Mouse (Mus musculus): Measurements from ENCODE around the gene Cdk2ap2.

The Cdk2ap2 gene

DNA sequence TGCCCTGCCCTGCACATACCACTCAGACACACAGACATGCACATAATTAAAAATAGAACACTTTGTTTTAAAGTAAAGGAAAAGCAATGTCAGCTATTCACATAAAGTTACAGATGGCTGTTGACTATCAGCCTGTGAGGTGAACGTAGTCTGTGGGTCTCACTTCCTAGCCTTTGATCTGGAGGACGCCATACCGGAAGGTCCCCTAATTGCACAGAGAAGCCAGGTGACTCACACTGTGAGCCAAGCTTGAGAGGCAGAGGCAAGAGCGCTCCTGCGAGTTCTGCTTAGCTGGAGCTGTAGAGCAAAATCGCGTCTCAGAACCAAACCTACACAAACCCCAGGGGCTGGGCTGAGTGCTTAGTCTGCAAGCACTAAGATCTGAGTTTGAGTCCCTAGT is 3.2 kb upstream of the Cdk2ap2 start:
- no peak for DNase-seq (ENCODE audit: low read depth, low spot score)

DNA sequence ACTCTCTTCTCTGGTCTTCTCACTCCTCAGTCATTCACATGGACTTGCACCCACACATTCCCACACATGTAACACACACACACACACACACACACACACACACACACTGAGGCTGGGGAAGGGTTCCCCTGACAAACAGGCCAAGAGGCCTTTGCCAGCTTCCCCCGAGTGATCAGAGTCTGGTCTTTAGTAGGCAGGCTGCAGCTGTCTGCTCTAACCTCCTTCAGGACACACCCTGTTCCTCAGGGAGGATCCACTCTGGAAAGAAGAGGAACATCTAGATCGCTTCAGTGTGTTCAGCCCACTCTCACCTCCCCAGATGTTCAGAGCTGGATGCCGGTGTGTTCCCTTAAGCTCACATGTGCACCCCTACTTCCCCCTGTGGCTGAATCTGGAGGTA is 2.6 kb upstream of the Cdk2ap2 start:
- DNase-seq (ENCODE audit: low read depth, low spot score): no peak

DNA sequence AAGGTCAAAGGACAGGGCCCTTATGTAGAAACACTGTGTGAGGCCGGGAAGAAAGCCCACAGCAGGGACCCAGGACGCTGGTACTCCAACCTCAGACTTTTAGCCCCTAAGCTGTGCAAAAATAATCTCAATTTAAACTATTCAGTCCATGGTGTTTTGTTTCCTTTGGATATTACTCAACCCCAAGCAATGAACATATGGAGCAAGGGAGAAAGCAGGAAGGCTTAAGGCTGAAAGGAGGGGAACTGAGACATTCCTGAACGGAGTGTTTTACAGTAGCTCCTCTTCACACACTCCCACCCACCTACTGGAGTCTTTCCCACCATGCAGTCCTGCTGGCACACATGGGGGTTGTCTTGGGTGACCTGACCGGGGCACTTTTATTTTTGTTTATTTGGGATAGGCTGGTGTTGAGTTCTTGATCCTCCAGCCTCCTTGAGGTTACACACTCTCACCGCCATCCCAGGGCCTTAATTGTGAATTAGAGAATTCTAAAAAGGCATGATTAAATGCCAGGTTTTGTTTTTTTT is 2.1 kb upstream of the Cdk2ap2 start:
- no peak for DNase-seq (ENCODE audit: low read depth, low spot score)

DNA sequence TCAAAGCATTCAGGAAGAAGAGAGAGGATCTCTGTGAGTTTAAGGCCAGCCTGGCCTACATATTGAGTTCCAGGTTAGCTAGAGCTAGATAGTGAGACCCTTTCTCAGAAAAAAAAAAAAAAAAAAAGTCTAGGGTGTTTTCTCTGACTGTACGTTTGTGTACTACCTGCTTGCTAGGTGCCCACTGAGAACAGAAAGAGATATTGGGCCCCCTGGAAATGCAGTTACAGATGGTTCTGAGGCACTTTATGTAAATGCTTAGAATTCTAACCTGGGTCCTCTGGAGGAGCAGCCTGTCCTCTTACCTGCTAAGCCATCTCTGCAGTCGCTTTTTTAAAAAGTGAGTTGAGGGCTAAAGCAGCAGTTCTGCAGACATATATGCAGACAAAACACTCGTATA is 1.2 kb upstream of the Cdk2ap2 start:
- no peak for DNase-seq (ENCODE audit: low read depth, low spot score)

DNA sequence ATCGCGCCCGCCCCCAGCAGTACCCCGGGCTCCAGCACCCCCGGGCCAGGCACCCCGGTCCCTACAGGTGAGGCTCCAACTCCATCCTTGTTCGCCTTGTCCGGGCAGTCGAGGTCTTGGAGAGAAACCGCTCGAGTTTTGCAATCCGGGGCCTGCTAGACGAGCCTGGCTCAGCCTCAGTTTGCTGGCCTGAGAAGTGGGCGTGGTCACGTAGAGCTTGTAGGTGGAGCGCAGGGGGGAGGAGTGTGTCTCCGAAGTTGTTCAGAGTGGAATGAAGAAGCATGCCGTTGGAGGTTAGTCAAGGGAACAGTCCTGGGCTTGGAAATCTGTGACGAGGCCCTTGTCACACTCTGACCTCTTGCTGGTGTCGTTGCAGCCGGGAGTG is 451 bp downstream of the Cdk2ap2 start:
- peak; percentile 88 for DNase-seq (ENCODE audit: low read depth, low spot score)

DNA sequence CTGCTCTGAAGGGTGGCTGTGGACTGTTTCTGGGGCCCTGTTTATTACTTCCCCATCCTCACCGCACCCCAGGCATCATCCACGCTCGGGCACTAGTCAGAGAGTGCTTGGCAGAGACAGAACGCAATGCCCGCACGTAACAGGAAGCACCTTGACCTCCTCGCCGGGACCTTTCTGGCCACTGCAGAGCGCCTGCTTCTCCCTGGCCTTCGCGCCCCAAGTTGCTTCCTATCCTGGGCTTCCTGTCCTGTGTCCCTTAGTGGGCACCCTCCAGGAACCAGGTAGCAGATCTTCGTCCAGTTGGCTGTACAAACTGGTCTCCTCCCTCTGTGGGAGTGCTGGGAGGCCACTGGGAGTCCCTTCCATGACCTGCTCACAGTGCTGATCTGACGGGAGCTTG is 1.4 kb downstream of the Cdk2ap2 start:
- DNase-seq (ENCODE audit: low read depth, low spot score): no peak

DNA sequence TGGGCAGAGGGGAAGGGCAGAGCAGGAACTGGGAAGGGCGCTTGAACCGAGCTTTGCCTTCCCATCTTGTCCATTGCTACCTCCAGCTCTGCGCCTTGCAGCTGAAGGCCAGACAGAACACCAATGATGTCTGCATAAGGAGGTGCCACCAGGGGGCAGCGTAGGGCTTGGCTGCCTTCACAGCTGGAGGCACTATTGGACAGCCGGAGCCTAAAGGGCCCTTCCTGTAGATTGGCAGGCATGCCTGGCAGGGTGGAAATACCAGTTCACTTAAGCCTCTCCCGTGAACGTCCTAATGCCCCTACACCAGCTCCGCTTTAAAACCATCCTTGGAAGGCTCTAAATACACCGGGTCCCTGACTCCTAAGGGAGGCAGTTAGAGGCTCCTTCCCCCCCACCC is 2.1 kb downstream of the Cdk2ap2 start:
- peak; percentile 85 for DNase-seq (ENCODE audit: low read depth, low spot score)

DNA sequence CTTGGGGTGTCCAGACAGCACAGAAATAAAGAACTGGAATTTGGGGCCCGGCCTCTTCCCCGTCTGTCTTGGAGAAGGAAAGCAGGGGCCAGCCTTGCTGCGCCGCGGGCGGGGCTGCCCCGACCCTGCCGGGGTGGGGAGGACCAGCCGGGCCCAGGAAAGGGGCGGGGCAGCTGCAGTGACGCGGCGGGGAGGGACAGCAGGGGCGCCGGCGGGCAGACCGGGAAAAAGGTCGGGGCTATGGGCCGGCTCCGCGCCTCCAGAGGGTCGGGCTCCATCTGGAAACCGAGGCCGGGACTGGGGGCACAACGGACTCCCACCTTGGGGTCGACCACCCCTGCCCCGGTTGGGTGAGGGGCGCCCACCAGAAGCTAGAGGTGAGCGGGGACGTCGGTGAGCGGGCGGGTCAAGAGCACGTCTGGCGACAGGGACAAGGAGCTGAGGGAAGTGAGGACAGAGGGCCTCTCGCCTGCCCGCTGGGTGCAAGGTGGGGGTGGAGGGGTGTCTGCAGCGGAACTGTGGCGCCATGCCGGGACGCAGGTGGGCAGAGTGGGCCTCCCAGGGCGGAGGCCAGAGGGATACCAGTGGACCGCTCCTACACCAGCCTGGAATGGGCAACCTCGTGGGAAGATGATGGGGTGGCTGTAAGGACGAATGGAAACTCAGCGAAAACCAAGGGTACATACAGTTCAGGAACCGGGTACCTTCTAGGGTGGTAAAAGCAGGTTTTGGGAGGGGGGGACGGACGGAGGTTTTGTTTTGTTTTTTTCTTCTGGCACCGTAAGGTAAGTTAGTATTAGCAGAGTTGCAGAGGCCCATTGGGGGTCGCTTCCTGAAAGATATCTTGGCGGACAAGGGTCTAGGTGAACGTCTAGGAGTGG is 3.1 kb downstream of the Cdk2ap2 start, which contains the start of gene Pitpnm1:
Pitpnm1 (plus strand) TSS at position 162 of the 881 bp plus-strand sequence.
- DNase-seq (ENCODE audit: low read depth, low spot score): no peak

DNA sequence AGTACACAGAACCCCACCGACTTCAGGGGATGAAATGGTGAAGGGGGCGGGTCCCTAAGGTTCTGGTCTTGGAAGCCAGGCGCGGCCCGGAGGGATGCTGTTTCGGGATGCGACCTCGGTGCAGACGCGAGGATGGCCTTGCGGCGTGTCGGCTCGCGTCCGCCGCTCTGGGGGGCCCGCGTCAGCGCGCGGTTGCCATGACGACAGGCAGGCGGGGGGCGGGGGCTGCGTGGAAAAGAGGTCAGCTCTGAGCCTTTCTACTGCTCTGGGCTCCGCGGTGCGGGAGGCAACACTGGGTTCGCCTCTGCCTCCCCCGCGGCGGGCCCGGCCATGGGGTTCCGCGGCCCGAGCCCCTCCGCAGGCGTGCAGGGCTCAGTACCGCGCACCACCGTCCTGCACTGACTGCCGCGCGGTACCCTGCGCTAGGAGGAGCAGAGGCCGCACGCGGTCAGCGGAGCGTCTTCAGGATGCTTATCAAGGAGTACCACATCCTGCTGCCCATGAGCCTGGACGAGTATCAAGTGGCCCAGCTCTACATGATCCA is 3.8 kb downstream of the Cdk2ap2 start:
- DNase-seq (ENCODE audit: low read depth, low spot score): no peak

DNA sequence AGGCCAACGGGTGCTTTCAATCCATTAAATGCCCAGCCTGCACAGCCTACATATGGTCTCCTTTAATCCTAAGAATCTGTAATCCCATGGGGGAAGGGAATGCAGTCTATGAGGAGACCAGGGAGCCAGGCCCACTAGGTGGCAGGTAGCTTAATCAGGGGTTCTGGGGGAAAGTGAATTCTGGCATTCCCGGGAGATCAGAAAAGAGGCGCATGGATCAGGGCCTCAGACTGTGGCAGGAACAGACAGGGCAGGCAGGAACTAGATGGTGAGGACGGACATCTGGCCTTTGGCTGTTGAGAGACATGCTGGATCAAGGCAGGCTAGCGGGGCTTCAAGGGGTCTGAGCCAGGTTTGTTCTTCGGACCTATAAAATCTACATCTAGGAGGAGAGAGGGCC is 4.5 kb downstream of the Cdk2ap2 start:
- DNase-seq (ENCODE audit: low read depth, low spot score): no peak

DNA sequence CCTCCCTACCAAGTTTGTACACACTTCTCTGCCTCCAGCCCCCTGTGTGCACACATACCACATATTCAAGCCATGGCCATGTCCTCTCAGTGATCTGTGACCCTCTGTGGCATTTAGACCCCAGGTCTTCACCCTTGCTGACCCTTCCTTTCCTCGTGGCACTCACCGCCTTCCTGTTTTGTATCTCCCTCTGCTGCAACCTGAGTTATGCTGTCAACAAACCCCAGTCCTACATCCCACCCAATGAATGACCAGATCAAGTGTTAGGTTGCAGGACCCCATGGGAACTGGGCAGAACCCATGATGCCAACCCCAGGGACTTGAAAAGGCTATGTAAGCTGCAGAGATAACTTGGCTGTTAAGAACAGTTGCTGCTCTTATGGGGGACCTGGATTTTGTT is 5.1 kb downstream of the Cdk2ap2 start:
- DNase-seq (ENCODE audit: low read depth, low spot score): no peak

DNA sequence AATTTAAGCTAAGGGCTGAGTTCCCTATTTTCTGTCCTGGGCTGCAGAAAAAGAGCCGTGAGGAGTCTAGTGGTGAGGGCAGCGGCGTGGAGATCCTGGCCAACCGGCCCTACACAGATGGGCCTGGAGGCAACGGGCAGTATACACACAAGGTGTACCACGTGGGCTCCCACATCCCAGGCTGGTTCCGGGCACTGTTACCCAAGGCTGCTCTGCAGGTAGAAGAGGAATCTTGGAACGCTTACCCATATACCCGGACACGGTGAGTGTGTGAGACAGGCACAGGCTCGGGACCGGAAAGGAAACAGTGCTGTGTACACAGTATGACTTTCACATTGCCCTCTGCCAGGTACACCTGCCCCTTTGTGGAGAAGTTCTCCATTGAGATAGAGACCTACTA is 5.6 kb downstream of the Cdk2ap2 start:
- no peak for DNase-seq (ENCODE audit: low read depth, low spot score)

DNA sequence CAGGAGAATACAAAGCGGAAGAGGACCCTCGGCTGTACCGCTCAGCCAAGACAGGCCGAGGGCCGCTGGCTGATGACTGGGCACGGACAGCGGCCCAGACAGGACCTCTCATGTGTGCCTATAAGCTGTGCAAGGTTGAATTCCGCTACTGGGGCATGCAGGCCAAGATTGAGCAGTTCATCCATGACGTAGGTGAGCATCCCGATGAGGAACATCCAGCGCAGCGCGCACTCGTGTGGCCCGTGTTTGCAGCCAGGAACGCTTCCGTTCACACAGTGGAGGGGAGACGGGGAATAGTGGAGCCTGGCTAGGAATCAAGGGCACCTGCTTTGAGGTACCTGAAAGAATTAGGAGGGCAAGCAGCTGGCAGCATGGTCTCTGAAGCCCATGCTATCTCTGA is 6.3 kb downstream of the Cdk2ap2 start:
- DNase-seq (ENCODE audit: low read depth, low spot score): no peak

DNA sequence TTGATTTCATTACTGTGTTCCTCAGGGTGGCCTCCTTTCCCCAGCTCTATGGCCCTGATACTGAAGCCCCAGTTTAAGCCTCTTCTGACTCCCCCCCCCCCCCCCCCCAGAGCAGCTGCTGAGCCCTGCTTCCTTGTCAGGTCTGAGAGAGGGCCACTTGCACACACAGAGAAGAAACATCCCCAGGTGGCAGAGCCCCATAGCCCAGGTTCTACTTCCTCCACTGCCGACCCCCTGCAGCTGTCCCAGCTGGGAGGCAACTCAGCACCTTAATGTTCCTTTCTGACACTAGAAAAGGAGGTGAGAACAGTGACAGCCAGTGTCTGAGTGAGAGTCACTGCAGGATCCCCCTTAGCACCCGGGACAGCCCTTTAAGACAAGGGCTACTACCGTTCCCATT is 6.8 kb downstream of the Cdk2ap2 start:
- no peak for DNase-seq (ENCODE audit: low read depth, low spot score)

DNA sequence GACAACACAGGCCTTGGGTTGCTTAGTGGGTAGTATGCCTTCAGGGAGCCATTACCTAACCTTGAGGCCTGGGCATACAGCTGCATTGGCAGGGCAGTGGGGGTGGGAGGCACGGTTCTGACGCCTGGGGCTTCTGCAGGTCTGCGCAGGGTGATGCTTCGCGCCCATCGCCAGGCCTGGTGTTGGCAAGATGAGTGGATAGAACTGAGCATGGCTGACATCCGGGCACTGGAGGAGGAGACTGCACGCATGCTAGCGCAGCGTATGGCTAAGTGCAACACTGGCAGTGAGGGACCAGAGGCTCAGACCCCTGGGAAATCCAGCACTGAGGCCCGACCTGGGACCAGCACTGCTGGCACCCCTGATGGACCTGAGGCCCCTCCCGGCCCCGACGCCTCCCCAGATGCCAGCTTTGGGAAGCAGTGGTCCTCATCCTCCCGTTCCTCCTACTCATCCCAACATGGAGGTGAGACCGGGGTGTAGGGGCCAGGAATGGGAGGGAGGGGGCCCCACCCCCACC is 7.8 kb downstream of the Cdk2ap2 start:
- no peak for DNase-seq (ENCODE audit: low read depth, low spot score)

DNA sequence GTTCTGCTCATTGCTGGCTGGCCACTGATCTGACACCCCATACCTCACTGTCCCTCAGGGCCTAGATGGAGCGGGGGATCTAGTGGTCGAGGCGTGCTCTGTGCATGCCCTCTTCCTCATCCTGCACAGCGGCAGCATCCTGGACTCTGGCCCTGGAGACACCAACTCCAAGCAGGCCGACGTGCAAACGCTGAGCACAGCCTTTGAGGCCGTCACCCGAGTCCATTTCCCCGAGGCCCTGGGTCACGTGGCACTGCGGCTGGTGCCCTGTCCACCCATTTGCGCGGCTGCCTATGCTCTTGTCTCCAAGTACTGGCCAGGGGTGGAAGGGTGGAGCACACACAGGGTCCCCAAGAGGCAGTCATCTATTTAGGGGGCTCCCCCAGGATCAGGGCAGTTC is 9.7 kb downstream of the Cdk2ap2 start:
- no peak for DNase-seq (ENCODE audit: low read depth, low spot score)

DNA sequence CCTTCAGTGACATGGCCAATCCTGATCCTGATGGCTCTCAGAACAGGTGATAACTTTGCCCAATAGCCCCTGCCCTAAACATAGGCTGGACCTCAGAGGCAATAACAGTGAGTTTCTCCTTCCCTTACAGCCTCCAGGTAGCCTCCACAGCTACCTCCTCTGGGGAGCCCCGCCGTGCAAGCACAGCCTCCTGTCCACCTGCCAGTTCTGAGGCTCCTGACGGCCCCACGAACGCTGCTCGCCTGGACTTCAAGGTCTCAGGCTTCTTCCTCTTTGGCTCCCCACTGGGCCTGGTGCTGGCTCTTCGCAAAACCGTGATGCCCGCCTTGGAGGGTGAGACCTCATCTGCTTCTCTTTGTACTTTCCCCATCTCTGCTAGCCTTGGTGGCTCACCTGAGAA is 11.6 kb downstream of the Cdk2ap2 start:
- no peak for DNase-seq (ENCODE audit: low read depth, low spot score)

DNA sequence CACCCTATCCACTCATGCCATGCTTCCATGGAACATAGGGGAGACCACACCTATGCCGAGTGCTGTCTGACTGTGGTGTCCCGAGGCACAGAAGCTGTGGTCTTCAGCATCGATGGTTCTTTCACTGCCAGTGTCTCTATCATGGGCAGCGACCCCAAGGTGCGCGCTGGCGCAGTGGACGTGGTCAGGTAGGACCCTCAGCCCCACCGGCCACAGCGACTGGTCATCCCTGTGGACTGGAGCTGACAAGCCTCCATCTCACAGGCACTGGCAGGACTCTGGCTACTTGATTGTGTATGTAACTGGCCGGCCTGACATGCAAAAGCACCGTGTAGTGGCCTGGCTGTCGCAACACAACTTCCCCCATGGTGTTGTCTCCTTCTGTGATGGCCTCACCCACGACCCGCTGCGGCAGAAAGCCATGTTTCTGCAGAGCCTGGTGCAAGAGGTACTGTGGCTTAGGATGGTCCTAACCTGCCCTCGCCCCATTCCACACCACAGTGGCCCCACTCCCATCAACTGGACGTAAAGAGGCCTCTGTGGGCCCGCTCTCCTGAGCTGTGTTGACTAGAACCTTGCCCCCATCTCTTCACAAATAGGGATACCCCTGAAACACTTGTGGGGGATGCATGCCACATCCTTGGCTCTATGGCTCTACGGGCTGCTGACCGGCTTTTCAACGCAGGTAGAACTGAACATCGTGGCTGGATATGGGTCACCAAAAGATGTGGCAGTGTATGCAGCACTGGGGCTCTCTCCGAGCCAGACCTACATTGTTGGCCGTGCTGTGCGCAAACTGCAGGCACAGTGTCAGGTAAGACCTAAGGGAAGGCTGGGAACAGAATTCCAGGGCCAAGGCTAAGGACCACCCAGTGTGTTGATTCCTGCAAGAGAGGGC is 15.3 kb downstream of the Cdk2ap2 start:
- no peak for DNase-seq (ENCODE audit: low read depth, low spot score)

DNA sequence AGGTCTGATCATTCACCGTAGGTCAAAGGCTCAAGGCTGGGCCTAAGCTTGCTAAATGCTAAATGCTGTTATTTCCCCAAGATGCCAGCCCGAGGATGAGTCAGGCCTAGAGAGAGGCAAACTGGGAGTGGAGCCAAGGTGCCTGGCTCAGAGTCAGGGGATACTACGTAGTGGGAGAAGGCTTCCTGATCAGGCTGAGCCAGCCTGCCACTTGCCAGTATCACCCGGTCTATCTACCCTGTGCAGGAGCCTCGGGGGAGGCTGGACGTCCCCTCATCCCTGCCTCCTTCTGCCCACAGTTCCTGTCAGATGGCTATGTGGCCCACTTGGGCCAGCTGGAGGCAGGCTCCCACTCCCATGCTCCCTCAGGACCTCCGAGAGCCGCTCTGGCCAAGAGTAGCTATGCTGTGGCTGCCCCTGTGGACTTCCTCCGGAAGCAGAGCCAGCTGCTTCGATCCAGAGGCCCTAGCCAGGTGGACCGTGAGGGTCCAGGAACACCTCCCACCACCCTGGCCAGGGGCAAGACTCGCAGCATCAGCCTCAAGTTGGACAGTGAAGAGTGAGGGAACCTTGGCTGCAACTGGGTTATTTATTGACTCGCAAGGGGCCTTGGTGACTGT is 16.3 kb downstream of the Cdk2ap2 start:
- DNase-seq (ENCODE audit: low read depth, low spot score): no peak

DNA sequence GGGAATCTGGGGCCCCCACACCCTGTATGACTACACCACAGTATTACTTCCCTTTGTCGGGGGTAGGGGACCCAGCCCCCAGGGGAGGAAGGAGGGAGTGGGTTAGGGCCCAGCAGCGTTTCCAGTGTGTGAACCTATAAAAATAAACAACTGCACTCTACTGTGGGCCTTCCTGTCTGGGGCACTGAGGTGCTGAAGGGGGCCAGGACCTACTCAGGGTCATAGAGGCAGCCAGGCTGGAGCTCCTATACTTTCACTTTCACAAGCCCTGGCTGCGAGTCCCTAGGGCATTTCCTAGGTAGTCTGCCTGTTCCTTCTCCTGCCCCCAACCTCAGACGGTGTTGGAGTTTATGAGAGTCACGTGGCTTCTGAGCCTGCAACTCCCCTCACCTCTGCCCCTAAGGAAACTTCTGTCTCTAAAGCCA is 16.8 kb downstream of the Cdk2ap2 start:
- DNase-seq (ENCODE audit: low read depth, low spot score): no peak

DNA sequence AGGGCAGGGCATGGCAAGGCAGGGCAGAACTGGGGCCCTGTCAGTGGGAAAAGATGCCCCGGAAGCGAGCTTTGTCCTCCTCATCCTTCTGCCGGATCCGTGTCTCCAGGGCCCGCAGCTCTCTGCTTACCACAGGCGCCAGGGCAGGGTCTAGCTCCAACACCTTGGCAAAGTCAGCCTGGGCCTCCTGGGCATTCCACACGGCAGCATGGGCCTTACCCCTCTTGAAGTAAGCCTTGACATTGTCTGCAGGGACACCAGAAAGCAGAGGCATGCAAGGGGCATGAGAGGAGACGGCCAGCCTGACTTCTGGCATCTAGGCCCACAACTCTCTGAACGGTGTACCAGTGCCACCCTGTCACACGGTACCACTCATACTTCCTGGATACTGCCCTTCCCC is 17.6 kb downstream of the Cdk2ap2 start:
- no peak for DNase-seq (ENCODE audit: low read depth, low spot score)

Measured in c-Kit-negative CD71-positive TER-119-positive erythroid progenitor cells, embryonic 14.5 days (primary cell).